Mouse (Mus musculus) kidney, adult 8-10 months (tissue): ENCODE data around the gene Boc.
A peak's percentile ranks its signal among the peaks of the same experiment; 100 is the strongest.

Experiments used
- DNase-seq, 2 experiments: peaks; one replicate each; pipeline ENCODE4 v3.0.0; 2022

Boc gene

GRCm38 (mm10) chr16:44526689-44527088, 32.0 kb downstream of the Boc start:
- DNase-seq, result no peak

GRCm38 (mm10) chr16:44526044-44526443, 32.7 kb downstream of the Boc start:
- no peak for DNase-seq

GRCm38 (mm10) chr16:44523595-44523994, 35.1 kb downstream of the Boc start:
- DNase-seq, result no peak

GRCm38 (mm10) chr16:44516498-44516897, 42.2 kb downstream of the Boc start:
- DNase-seq, result no peak

GRCm38 (mm10) chr16:44510521-44511213, 48.0 kb downstream of the Boc start:
- no peak for DNase-seq

GRCm38 (mm10) chr16:44509458-44510344, 49.0 kb downstream of the Boc start:
- DNase-seq, result no peak

- DNase-seq, result no peak
These were observed 49.9 kb downstream of the Boc start for GRCm38 (mm10) chr16:44508772-44509171.

GRCm38 (mm10) chr16:44508025-44508424, 50.7 kb downstream of the Boc start:
- no peak for DNase-seq

- no peak for DNase-seq
These were observed 51.4 kb downstream of the Boc start for GRCm38 (mm10) chr16:44507027-44507929.

- DNase-seq, result no peak
These were observed 53.5 kb downstream of the Boc start for GRCm38 (mm10) chr16:44505243-44505642.

GRCm38 (mm10) chr16:44502895-44503575, 55.7 kb downstream of the Boc start:
- no peak for DNase-seq

GRCm38 (mm10) chr16:44502325-44502724, 56.4 kb downstream of the Boc start:
- no peak for DNase-seq

GRCm38 (mm10) chr16:44501783-44502182, 56.9 kb downstream of the Boc start:
- DNase-seq, result no peak

- no peak for DNase-seq
These were observed 60.2 kb downstream of the Boc start for GRCm38 (mm10) chr16:44498447-44498846.

GRCm38 (mm10) chr16:44496971-44497464, 61.7 kb downstream of the Boc start:
- DNase-seq, result no peak

- DNase-seq, result peak; percentile 14 to 41
These were observed 64.1 kb downstream of the Boc start for GRCm38 (mm10) chr16:44494441-44495108.

GRCm38 (mm10) chr16:44493868-44494267, 64.8 kb downstream of the Boc start:
- DNase-seq, result no peak

- DNase-seq, result no peak
These were observed 66.0 kb downstream of the Boc start for GRCm38 (mm10) chr16:44492706-44493105.

GRCm38 (mm10) chr16:44492151-44492550, 66.5 kb downstream of the Boc start:
- DNase-seq, result no peak

- no peak for DNase-seq
These were observed 67.6 kb downstream of the Boc start for GRCm38 (mm10) chr16:44491051-44491450.

GRCm38 (mm10) chr16:44487194-44487593, 71.5 kb downstream of the Boc start:
- no peak for DNase-seq

GRCm38 (mm10) chr16:44486612-44487011, 72.1 kb downstream of the Boc start:
- no peak for DNase-seq
